Mouse (Mus musculus) cerebellum, adult 2 months (tissue): Measurements from ENCODE around the gene Hyal2. TPM values are rescaled to one million over a fixed set of nuclear protein-coding genes. Genes with fewer than 3 reads are reported as not detected.
A peak's percentile ranks its signal among the peaks of the same experiment; 100 is the strongest.

ENCODE experiments used
- DNase-seq, 2 experiments: peaks; one replicate each; pipeline ENCODE4 v3.0.0; 2021
- H3K27ac ChIP-seq: fragments of 200-500 bp; 2 replicates; pipeline ENCODE4 v1.5.1; 2012; ENCODE audit warnings: low read length, control low read depth, inconsistent platforms; ENCODE audit not compliant: insufficient read depth
- H3K27me3 ChIP-seq: fragments of 200-500 bp; 2 replicates; pipeline ENCODE4 v1.6.1; 2012; ENCODE audit warnings: inconsistent platforms, mild to moderate bottlenecking, low read length, moderate library complexity; ENCODE audit not compliant: control insufficient read depth, insufficient read depth
- H3K4me1 ChIP-seq: fragments of 200-500 bp; 2 replicates; pipeline ENCODE4 v1.6.1; 2011; ENCODE audit warnings: low read length; ENCODE audit not compliant: control insufficient read depth, insufficient read depth
- H3K4me3 ChIP-seq: fragments of 200-500 bp; replicated peaks from 2 replicates; pipeline ENCODE3; 2011; ENCODE audit warnings: mild to moderate bottlenecking, low read depth, low read length, control low read depth; ENCODE audit not compliant: insufficient read depth
- CTCF ChIP-seq: fragments of 200-500 bp; IDR thresholded peaks from 2 replicates; pipeline ENCODE4 v1.5.1; 2011; ENCODE audit warnings: low read depth, mild to moderate bottlenecking, control low read depth, low read length, moderate library complexity, borderline replicate concordance; ENCODE audit not compliant: insufficient read depth
- POLR2A ChIP-seq: fragments of 200-500 bp; IDR thresholded peaks from 2 replicates; pipeline ENCODE4 v1.6.1; 2011; ENCODE audit warnings: low read length, control low read depth, borderline replicate concordance; ENCODE audit not compliant: insufficient read depth
- WGBS: fragments of 180-500 bp; shearing (Covaris S2); methylation state at CpG from one replicate; pipeline ENCODE4 v1.1.7; 2018; 5-methylcytosine and 5-hydroxymethylcytosine counted together
- polyA plus RNA-seq: library from polyadenylated mRNA; depleted of rRNA; stranded (reverse); fragments of >200 nt; gene quantifications from 2 replicates; pipeline ENCODE4 v1.2.3, GENCODE M21; 2012; rRNA removed

Hyal2 gene
- polyA plus RNA-seq, 1 experiment, result 11.9 TPM

- DNase-seq, result no peak
- H3K27me3 ChIP-seq, result no peaks in the 10 kb centered on the region
- no peak for TF ChIP-seq POLR2A
- TF ChIP-seq CTCF, result no peak
- 82% methylated on average over 2 of the region's 2 CpGs for WGBS
- peaks cover 32% of the 10 kb centered on the region for H3K4me1 ChIP-seq
- no peak overlapping the region for H3K4me3 ChIP-seq
- H3K27ac ChIP-seq, result no peak overlapping the region
Observed at GRCm38 (mm10) chr9:107617461-107617860, 49.7 kb downstream of the Hyal2 start.

- WGBS, result 91% methylated on average over 6 of the region's 6 CpGs
Observed at GRCm38 (mm10) chr9:107618098-107618497, 50.4 kb downstream of the Hyal2 start.

GRCm38 (mm10) chr9:107618778-107619545, 51.2 kb downstream of the Hyal2 start:
- Histone ChIP-seq H3K4me1 (peaks cover 32% of the 10 kb centered on the region), H3K4me3 (no peak overlapping the region), H3K27me3 (no peaks in the 10 kb centered on the region), H3K27ac (peak overlapping the region; percentile 59)
- WGBS, result 13% methylated on average over 13 of the region's 13 CpGs
- TF ChIP-seq POLR2A (no peak), CTCF (no peak)
- no peak for DNase-seq

More at GRCm38 (mm10) chr9:107618098-107618497, 50.4 kb downstream of the Hyal2 start:
- Histone ChIP-seq H3K4me1 (peaks cover 32% of the 10 kb centered on the region), H3K4me3 (no peak overlapping the region), H3K27me3 (no peaks in the 10 kb centered on the region), H3K27ac (peak overlapping the region; percentile 59; the same call in 1 of the 2 replicates)
- no peak for DNase-seq
- TF ChIP-seq CTCF (no peak), POLR2A (no peak)

- H3K4me1 ChIP-seq, result peaks cover 34% of the 10 kb centered on the region
- peak in 1 of 2 experiments; percentile 49 for DNase-seq
- peak overlapping the region; percentile 59 for H3K27ac ChIP-seq
- no peaks in the 10 kb centered on the region for H3K27me3 ChIP-seq
- H3K4me3 ChIP-seq, result no peak overlapping the region
- WGBS, result 30% methylated on average over 13 of the region's 13 CpGs
- TF ChIP-seq CTCF (no peak), POLR2A (no peak)
Observed at GRCm38 (mm10) chr9:107619546-107619879, 51.8 kb downstream of the Hyal2 start.

- no peak overlapping the region for H3K4me3 ChIP-seq
- DNase-seq, result no peak
- H3K27me3 ChIP-seq, result no peaks in the 10 kb centered on the region
- TF ChIP-seq CTCF, result no peak
- no peak for TF ChIP-seq POLR2A
- no peak overlapping the region for H3K27ac ChIP-seq
- H3K4me1 ChIP-seq, result peaks cover 44% of the 10 kb centered on the region
Observed at GRCm38 (mm10) chr9:107620954-107621353, 53.2 kb downstream of the Hyal2 start.

Other genes with a start within 250 kb of the Hyal2 start
- gene Hemk1, start 229.6 kb upstream of the Hyal2 start, polyA plus RNA-seq, result 27.8 and 31.7 TPM in 2 replicates
- gene 6430571L13Rik, start 227.3 kb upstream of the Hyal2 start, polyA plus RNA-seq, result 44.9 and 52.5 TPM in 2 replicates
- 130 and 148 TPM in 2 replicates for gene Cacna2d2, start 168.3 kb upstream of the Hyal2 start, polyA plus RNA-seq
- 44.3 and 44.6 TPM in 2 replicates for gene Tmem115, start 34.0 kb upstream of the Hyal2 start, polyA plus RNA-seq
- 21.2 and 21.5 TPM in 2 replicates for gene Cyb561d2, start 25.8 kb upstream of the Hyal2 start, polyA plus RNA-seq
- 64.1 and 70.7 TPM in 2 replicates for gene Nprl2, start 25.7 kb upstream of the Hyal2 start, polyA plus RNA-seq
- 1.6 and 2.3 TPM in 2 replicates for gene Zmynd10, start 20.6 kb upstream of the Hyal2 start, polyA plus RNA-seq
- 30.3 and 32.3 TPM in 2 replicates for gene Rassf1, start 16.4 kb upstream of the Hyal2 start, polyA plus RNA-seq
- 123 and 127 TPM in 2 replicates for gene Tusc2, start 4.7 kb upstream of the Hyal2 start, polyA plus RNA-seq
- gene Hyal1, start 9.0 kb downstream of the Hyal2 start, polyA plus RNA-seq, result 5.7 and 6.8 TPM in 2 replicates
- gene Naa80, start 10.9 kb downstream of the Hyal2 start, polyA plus RNA-seq, result 19.5 and 21.6 TPM in 2 replicates
- gene Hyal3, start 12.9 kb downstream of the Hyal2 start, polyA plus RNA-seq, result 1.1 TPM in 2 replicates
- 20.2 and 23.4 TPM in 2 replicates for gene Ifrd2, start 19.7 kb downstream of the Hyal2 start, polyA plus RNA-seq
- gene Sema3b, start 41.3 kb downstream of the Hyal2 start, polyA plus RNA-seq, result 3.9 and 6.4 TPM in 2 replicates
- gene Gnai2, start 67.4 kb downstream of the Hyal2 start, polyA plus RNA-seq, result 273 and 301 TPM in 2 replicates
- gene Slc38a3, start 101.6 kb downstream of the Hyal2 start, polyA plus RNA-seq, result 145 and 152 TPM in 2 replicates
- gene Gnat1, start 111.8 kb downstream of the Hyal2 start, polyA plus RNA-seq, result 0.15 and 0.36 TPM in 2 replicates
- 30.4 and 31.8 TPM in 2 replicates for gene Sema3f, start 142.5 kb downstream of the Hyal2 start, polyA plus RNA-seq
- 126 and 129 TPM in 2 replicates for gene Rbm5, start 203.1 kb downstream of the Hyal2 start, polyA plus RNA-seq